Mouse (Mus musculus): ENCODE results near the gene Ankrd13b.

Ankrd13b gene

GRCm38 (mm10) chr11:77492311-77492871 is 2.9 kb upstream of the Ankrd13b start:
- DNase-seq (ENCODE audit: low spot score): peak; percentile 26

- DNase-seq (ENCODE audit: low spot score): peak; percentile 78
Measured at GRCm38 (mm10) chr11:77491502-77492291, 2.2 kb upstream of the Ankrd13b start.

GRCm38 (mm10) chr11:77491123-77491501 is 1.6 kb upstream of the Ankrd13b start:
- peak; percentile 88 for DNase-seq (ENCODE audit: low spot score)

GRCm38 (mm10) chr11:77490451-77490850 is 973 bp upstream of the Ankrd13b start:
- DNase-seq (ENCODE audit: low spot score): no peak

- no peak for DNase-seq (ENCODE audit: low spot score)
Measured at GRCm38 (mm10) chr11:77488771-77489581, 502 bp downstream of the Ankrd13b start.

- DNase-seq (ENCODE audit: low spot score): no peak
Measured at GRCm38 (mm10) chr11:77486798-77487197, 2.7 kb downstream of the Ankrd13b start.

GRCm38 (mm10) chr11:77485229-77485628 is 4.2 kb downstream of the Ankrd13b start:
- DNase-seq (ENCODE audit: low spot score): no peak

GRCm38 (mm10) chr11:77483510-77484255 is 5.8 kb downstream of the Ankrd13b start:
- DNase-seq (ENCODE audit: low spot score): no peak

- DNase-seq (ENCODE audit: low spot score): no peak
Measured at GRCm38 (mm10) chr11:77483043-77483442, 6.4 kb downstream of the Ankrd13b start.

GRCm38 (mm10) chr11:77476895-77477294 is 12.6 kb downstream of the Ankrd13b start:
- no peak for DNase-seq (ENCODE audit: low spot score)

- DNase-seq (ENCODE audit: low spot score): no peak
Measured at GRCm38 (mm10) chr11:77476216-77476615, 13.3 kb downstream of the Ankrd13b start.

GRCm38 (mm10) chr11:77472775-77473174 is 16.7 kb downstream of the Ankrd13b start:
- DNase-seq (ENCODE audit: low spot score): no peak

GRCm38 (mm10) chr11:77471407-77471806 is 18.1 kb downstream of the Ankrd13b start:
- DNase-seq (ENCODE audit: low spot score): no peak

- DNase-seq (ENCODE audit: low spot score): no peak
Measured at GRCm38 (mm10) chr11:77468397-77468796, 21.1 kb downstream of the Ankrd13b start.

- no peak for DNase-seq (ENCODE audit: low spot score)
Measured at GRCm38 (mm10) chr11:77467784-77468183, 21.7 kb downstream of the Ankrd13b start.

- peak; percentile 33 for DNase-seq (ENCODE audit: low spot score)
Measured at GRCm38 (mm10) chr11:77467157-77467556, 22.3 kb downstream of the Ankrd13b start.

GRCm38 (mm10) chr11:77466544-77466943 is 22.9 kb downstream of the Ankrd13b start:
- DNase-seq (ENCODE audit: low spot score): no peak

- no peak for DNase-seq (ENCODE audit: low spot score)
Measured at GRCm38 (mm10) chr11:77465111-77465510, 24.4 kb downstream of the Ankrd13b start.

GRCm38 (mm10) chr11:77464684-77465083 is 24.8 kb downstream of the Ankrd13b start:
- DNase-seq (ENCODE audit: low spot score): no peak

- no peak for DNase-seq (ENCODE audit: low spot score)
Measured at GRCm38 (mm10) chr11:77463786-77464185, 25.7 kb downstream of the Ankrd13b start.

- no peak for DNase-seq (ENCODE audit: low spot score)
Measured at GRCm38 (mm10) chr11:77463101-77463445, 26.4 kb downstream of the Ankrd13b start.

All from yolk sac, embryonic 10.5 days (tissue).